Mouse (Mus musculus) thymus, postnatal 4 days (tissue): Measurements from ENCODE around the gene Dync1li2.

Source experiments
- DNase-seq: peaks from one replicate; pipeline ENCODE4 v3.0.0; 2021

The Dync1li2 gene

DNA sequence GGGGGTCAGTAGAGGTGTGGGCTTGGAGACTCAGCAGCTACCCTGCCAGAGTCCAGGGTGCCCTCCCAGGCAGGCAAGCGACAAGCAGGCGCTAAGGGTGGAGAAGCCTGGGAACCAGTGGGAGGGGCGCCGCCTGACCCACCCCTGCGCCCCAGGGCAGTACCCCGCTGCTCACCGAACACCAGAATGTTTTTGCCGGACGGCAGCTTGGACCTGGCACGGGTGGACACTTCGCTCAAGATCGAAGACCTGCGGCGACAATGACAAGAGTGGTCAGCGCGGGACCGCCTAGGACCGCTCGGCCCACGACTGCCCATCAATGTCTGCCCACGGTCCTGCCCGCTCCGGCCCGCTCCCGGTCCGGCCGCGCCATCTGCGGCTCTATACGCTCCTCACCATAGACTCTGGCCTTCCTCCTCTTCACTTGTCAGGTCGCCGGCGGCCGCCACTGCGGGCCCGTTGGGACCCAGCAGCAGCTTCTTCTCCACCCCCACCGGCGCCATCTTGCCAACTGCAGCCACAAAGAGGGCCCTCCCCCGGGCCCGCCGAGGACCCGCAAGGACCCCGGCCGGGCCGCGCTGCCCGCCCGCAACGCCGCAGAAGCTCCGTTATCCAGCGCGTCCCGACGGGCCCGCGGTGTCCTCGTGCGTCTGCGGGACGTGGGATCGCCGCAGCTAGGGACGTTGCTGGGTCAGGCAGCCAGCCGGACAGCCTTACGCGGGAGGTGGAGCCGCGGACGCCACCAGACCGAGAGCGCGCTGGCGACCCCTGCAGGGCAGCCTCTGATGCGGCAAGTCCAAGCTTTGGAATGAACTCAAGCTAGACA is at the start of gene Dync1li2:
Dync1li2 (minus strand) TSS at position 749 of the 826 bp plus-strand sequence.
- peak; percentile 98 for DNase-seq

- no peak for DNase-seq
Observed at GRCm38 (mm10) chr8:104479091-104479490, 36.2 kb upstream of the Dync1li2 start.

- DNase-seq = no peak
Observed at GRCm38 (mm10) chr8:104472465-104472864, 29.6 kb upstream of the Dync1li2 start.

DNA sequence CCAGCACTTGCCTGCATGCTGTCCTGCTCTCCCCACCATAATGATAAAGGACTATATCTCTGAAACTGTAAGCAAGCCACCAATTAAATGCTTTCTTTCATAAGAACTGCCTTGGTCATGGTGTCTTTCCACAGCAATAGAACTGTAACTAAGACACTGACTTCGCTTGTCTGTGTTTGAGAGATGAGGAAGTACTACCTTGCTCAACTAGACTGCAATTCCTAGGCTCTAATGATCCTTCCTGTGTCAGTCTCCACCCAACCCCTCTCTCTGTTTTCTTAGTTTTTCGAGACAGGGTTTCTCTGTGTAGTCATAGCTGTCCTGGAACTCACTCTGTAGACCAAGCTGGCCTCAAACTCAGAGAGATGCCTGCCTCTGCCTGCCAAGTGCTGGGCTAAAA is 24.6 kb upstream of the Dync1li2 start:
- DNase-seq = no peak

DNA sequence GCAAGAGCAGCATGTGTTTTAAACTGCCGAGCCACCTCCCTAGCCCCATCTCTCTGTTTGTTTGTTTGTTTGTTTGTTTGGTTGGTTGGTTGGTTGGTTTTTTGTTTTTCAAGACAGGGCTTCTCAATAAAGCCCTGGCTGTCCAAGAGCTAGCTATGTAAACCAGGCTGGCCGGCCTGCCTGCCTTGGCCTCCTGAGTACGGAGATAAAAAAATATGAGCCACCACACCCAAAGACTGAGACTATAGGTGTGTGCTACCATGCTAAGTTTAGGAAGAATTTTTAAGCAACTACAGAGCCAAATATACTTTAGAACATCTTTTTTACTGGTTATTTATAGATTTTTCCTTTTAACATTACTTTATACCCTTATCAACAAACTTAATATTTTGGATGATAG is 9.3 kb upstream of the Dync1li2 start:
- DNase-seq = no peak

- DNase-seq = no peak
Observed at GRCm38 (mm10) chr8:104448796-104449195, 5.9 kb upstream of the Dync1li2 start.

GRCm38 (mm10) chr8:104446016-104446415 is 3.2 kb upstream of the Dync1li2 start:
- DNase-seq = no peak

DNA sequence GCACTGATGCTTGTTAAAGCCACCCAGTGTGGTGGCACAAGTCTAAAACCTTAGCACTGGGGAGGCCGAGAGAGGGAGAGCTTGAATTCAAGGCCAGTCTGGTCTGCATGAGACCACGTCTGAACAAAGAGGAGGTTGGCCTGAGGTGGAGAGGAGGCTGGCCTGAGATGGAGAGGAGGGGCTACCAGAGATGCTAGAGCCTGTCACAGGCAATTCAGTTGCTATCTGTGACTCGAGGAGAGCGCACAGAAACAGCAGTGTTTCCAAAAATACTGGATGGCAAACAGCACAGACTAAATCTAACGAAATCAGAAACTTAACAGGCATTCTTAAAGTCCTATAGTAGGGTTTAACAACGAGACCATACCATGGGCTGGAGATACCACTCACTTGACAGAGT is 2.4 kb upstream of the Dync1li2 start:
- no peak for DNase-seq

DNA sequence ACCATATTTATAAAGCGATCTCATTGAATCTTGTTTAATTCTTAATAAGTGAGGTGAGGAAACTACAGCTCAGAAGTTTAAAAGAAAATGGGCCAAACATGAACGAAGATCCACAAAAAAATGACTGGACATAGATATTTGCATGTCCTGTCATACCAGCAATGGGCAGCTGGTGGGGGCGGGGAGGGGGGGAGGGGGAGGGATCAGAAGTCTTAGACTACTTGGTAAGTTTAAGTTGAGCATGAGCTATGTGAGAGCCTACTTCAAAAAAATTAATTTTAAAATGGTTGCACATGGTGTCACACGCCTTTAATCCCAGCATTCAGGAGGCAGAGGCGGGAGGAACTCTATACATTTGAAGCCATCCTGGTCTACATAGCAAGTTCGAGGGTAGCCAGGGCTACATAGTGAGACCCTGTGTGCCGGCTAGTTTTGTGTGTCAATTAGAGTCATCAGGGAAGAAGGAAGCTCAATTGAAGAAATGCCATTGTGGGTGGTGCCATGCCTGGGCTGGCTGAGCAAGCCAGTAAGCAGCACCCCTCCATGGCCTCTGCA is 355 bp upstream of the Dync1li2 start:
- no peak for DNase-seq

GRCm38 (mm10) chr8:104441613-104442012 is 1.2 kb downstream of the Dync1li2 start:
- no peak for DNase-seq

DNA sequence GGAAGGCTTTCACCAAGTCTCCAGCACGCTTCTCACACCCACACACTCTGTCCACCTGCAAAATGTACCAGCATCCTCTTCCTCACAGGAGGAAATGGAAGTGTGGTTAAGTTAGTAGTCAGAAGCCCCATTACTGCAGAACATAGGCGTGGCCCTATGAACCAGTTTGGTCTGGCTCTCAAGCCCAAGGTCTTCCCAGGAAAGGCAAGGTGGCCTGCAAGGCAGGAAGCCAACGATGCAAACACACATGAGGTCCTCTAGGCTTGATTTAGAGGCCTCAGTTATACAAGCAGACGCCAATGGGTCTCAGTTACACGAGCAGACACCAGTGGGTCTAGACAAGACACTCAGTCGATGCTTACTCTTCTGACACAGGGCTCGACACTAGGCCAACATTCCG is 3.4 kb downstream of the Dync1li2 start:
- no peak for DNase-seq

- no peak for DNase-seq
Observed at GRCm38 (mm10) chr8:104437494-104438135, 5.2 kb downstream of the Dync1li2 start.

DNA sequence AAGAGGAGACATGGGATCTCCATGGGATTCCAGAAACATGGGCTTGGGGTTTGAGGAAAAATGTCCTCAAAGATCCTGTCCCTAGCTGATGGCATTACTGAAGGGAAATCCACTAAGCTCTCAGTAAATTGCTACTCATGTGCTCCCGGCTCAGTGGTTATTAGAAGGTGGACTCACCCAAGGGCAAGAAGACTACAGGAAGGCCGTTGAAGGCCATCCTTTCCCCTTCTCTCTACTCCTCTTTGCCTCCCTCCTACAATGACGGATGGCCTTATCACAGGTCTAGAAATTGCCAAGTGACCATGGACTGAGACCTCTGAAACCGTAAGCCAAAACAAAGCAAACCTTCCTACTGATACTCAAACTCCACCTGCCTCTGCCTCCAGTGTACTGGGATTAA is 6.3 kb downstream of the Dync1li2 start:
- DNase-seq = no peak

DNA sequence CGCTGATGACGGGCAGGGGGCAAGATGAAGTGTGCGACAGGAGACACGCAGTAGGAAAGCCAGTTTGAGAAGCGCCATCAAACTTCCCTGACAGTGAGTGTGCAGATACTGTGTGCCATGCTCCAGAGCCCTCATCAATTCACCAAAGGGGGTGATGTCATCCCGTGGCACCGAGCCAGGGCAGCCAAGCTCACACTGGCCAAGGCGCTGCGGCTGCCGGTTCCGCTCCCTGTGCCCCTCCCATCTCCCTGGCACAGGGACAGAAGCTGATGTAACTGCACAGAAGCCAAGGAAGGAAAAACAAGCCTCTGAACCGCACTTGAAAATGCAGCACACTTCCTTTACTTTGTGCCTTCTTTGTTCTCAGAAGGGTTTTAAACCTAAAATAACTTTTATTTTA is 6.8 kb downstream of the Dync1li2 start:
- peak; percentile 27 for DNase-seq

DNA sequence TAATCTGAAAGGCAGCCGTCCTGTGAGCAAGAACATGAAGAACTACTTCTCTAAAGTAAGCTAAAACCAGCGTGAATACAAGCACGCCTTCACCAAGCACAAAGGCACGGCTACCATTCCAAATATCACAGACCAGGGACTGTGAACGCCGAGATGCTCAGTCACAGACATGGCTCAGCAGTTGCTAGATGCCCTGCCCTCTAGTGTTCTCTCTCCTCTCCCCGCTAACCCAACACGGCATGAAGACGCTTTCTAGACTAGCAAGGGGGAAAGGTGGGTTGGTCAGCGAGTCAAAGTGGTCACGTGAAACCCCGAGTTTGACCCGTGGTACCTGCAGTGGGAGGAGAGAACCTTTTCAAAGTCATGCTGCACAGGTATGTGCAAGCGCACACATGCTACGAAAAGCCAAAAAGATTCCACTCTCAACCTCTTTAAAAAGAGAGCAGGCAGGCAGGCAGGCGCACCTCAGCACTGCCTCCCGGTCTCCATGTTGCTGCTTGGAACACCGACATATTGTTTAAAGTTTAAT is 8.0 kb downstream of the Dync1li2 start:
- no peak for DNase-seq

DNA sequence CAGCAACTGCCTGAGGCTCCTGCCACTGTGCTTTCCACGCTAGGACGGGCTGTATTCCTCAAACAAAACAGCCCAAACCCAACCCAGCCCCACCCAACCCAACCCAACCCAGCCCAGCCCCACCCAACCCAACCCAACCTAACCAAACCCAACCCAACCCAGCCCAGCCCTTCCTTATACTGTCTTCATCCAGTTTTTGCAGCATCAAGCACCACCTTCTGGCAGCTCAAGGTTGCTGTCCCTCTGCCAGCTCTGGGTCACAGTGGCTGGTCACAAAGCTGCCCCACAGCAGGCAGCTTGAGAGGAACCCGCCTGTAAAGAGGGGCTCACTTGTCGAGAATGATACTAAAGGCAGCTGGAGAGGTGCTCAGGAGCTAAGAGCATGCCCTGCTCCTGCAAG is 8.6 kb downstream of the Dync1li2 start:
- DNase-seq = no peak

DNA sequence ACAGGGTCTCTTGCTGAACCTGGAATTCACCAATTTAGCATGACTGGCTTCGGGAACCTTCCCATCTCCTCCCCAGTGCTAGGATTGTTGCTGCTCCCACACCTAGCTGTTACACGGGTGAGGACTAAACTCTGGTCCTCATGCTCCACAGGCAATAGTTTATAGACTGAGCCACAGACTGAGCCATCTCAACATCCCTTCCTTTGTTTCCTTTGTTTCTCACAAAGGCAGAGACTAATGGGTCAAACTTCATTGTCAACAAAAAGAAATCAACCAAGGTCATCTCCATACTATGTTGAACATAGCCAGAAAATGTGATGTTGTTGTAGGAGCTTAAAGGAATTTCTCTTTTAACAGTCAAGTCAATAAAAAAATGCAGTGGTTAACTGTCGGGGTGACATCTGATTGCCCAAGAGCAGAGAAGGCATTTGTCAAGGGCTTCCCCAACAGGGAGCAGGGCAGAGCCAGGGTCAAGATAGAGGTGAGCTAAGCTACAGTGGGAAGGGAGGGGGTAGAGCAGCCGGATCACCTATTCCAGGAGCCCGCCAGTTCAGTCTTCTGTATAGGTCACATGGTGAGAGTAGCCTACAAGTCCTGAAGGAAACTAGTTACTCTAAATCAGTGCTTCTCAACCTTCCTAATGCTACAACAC is 9.5 kb downstream of the Dync1li2 start:
- no peak for DNase-seq

DNA sequence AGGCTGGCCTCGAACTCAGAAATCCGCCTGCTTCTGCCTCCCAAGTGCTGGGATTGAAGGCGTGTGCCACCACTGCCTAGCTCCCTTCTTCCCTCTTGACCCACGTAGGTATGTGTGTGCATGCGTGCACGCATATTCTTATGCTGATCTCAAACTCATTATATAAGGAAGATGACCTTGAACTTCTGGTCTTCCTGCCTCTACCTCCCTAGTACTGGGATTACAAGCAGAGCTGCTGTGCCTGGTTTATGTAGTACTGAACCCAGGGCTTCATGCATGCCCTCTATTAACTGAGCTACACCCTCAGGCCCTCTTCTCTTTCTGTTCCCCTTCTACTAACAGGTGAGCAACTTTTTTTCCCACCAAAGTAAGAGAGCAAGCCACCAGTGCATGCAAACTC is 10.2 kb downstream of the Dync1li2 start:
- DNase-seq = no peak

GRCm38 (mm10) chr8:104430230-104430629 is 12.6 kb downstream of the Dync1li2 start:
- DNase-seq = no peak

GRCm38 (mm10) chr8:104427703-104428102 is 15.1 kb downstream of the Dync1li2 start:
- DNase-seq = no peak

DNA sequence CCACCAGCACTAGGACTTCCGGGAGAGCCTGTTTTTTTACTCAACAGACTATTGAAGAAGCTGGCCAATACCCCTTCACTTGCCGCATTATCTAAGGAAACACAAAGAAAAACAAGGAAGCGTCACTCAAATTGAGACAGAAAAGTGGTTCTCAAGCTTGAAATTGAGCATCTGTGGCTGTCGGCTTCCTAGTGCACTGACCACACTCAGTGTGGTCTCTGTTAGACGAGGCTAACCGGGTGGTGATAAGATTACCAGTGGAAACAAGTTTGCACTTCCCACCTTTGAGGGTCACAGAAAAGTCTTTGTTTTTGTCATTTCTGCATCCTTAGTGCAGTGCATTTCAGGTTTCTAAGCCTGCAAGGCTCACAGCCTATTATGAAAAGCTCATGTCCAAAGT is 20.5 kb downstream of the Dync1li2 start:
- DNase-seq = no peak

DNA sequence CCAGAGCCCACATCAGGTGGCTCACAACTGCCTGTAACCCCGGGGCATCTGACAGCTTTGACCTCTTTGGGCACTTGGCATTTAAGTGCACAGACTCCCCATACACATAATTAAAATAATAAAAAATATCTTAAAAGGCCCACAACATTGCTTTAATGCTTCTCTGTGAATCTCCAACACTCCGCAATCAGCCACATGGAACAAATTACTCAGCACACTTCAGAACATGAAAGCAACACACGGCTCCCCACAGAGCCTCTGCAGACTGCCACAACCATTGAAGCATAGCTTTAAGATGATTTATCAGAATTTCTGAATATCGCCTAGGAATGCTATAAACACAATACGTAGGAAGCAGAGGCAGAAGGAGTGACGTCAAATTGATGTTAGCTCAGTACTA is 26.8 kb downstream of the Dync1li2 start:
- DNase-seq = no peak

DNA sequence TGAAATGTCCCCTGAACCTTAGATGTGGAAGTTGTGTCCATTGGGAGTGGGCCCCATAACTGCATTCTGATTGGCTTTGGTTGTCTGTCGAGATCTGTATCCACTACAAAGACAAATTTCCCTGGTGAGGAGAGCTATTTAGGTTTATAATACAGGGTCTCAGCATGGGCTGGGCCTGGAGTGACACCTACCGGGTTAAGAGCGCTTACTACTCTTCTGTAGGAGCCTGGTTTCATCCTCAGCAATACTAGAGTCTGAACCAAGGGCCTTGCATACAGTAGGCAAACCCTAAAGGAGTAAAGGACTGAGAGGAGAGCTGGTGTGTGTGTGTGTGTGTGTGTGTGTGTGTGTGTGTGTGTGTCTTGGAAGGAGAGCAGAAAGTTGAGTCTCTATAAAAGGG is 28.6 kb downstream of the Dync1li2 start:
- DNase-seq = no peak
